ENCODE assay signal across 7 mouse cellular contexts in genomic region chr5:8996686-8997512, GRCm38 (mm10). TPM values are rescaled to one million over a fixed set of nuclear protein-coding genes. Genes with fewer than 3 reads are reported as not detected.
A peak's percentile ranks its signal among the peaks of the same experiment; 100 is the strongest.
DNase-seq lines count a peak whose midpoint lies in the region; ATAC-seq lines count a peak whose summit lies in the region.

Gene Crot, minus strand, starts transcription at chr5:8997324.

- H3K9ac ChIP-seq in embryonic facial prominence, embryonic 11.5 days (replicated peaks; ENCODE audit: low read length) = peak within 1 kb of the TSS; percentile 83
- H3K9ac ChIP-seq in limb, embryonic 11.5 days (ENCODE audit: low read length) = peak within 1 kb of the TSS; percentile 81
- H3K9ac ChIP-seq in midbrain, embryonic 14.5 days (replicated peaks; ENCODE audit: low read length) = peak within 1 kb of the TSS; percentile 81

- H3K4me3 ChIP-seq in embryonic facial prominence, embryonic 11.5 days (ENCODE audit: low read depth, low read length) = peak within 1 kb of the TSS; percentile 74
- peak within 1 kb of the TSS; percentile 63 for H3K4me3 ChIP-seq in limb, embryonic 11.5 days (ENCODE audit: low read depth, low read length)
- H3K4me3 ChIP-seq in midbrain, embryonic 14.5 days (replicated peaks; ENCODE audit: low read depth, low read length) = peak within 1 kb of the TSS; percentile 80

- WGBS in embryonic facial prominence, embryonic 11.5 days = under 1% methylated on average over 57 of the region's 57 CpGs
- under 1% methylated on average over 48 of the region's 57 CpGs for WGBS in limb, embryonic 11.5 days
- under 1% methylated on average over 57 of the region's 57 CpGs for WGBS in midbrain, embryonic 14.5 days

- peak; percentile 97 for DNase-seq in adrenal gland, postnatal 14 days
- peak; percentile 97 for DNase-seq in embryonic facial prominence, embryonic 11.5 days (ENCODE audit: low spot score)
- peak; percentile 100 for DNase-seq in heart, adult 11 months
- DNase-seq in kidney, adult 18-20 months = peak; percentile 93
- peak; percentile 97 for DNase-seq in limb, embryonic 11.5 days (ENCODE audit: low spot score)
- peak; percentile 97 for DNase-seq in midbrain, embryonic 14.5 days
- DNase-seq in spleen, adult 18-20 months = peak; percentile 87 to 93

- peak within 1 kb of the TSS; percentile 78 for H3K27ac ChIP-seq in embryonic facial prominence, embryonic 11.5 days (replicated peaks; ENCODE audit: low read depth, low read length)
- peak within 1 kb of the TSS; percentile 72 for H3K27ac ChIP-seq in limb, embryonic 11.5 days (replicated peaks; ENCODE audit: low read depth, low read length)
- H3K27ac ChIP-seq in midbrain, embryonic 14.5 days (replicated peaks; ENCODE audit: low read depth, low read length) = peak within 1 kb of the TSS; percentile 88

- peak within 1 kb of the TSS; percentile 58 for H3K4me2 ChIP-seq in embryonic facial prominence, embryonic 11.5 days (ENCODE audit: low read depth, low read length)
- peak within 1 kb of the TSS; percentile 64 for H3K4me2 ChIP-seq in limb, embryonic 11.5 days (ENCODE audit: low read depth, severe bottlenecking)
- H3K4me2 ChIP-seq in midbrain, embryonic 14.5 days (ENCODE audit: low read length) = peak within 1 kb of the TSS; percentile 79

- H3K9me3 ChIP-seq in embryonic facial prominence, embryonic 11.5 days (replicated peaks; ENCODE audit: control insufficient read depth, low read length) = no peaks in the 10 kb centered on the region
- H3K9me3 ChIP-seq in limb, embryonic 11.5 days (ENCODE audit: control insufficient read depth, low read length) = no peaks in the 10 kb centered on the region
- no peaks in the 10 kb centered on the region for H3K9me3 ChIP-seq in midbrain, embryonic 14.5 days (ENCODE audit: control insufficient read depth, low read length)

- no peaks in the 10 kb centered on the region for H3K4me1 ChIP-seq in embryonic facial prominence, embryonic 11.5 days (ENCODE audit: control insufficient read depth, insufficient read depth, low read length)
- peaks cover 4% of the 10 kb centered on the region; the same call in 1 of the 2 replicates for H3K4me1 ChIP-seq in limb, embryonic 11.5 days (ENCODE audit: control insufficient read depth, insufficient read depth, low read length)
- H3K4me1 ChIP-seq in midbrain, embryonic 14.5 days (ENCODE audit: control insufficient read depth, insufficient read depth, low read length) = peaks cover 14% of the 10 kb centered on the region; the same call in 1 of the 2 replicates

- peak; percentile 100 for ATAC-seq in embryonic facial prominence, embryonic 11.5 days (replicated peaks; ENCODE audit: insufficient number of reproducible peaks, low FRiP score, low TSS enrichment, low read depth)
- ATAC-seq in limb, embryonic 11.5 days (ENCODE audit: insufficient number of reproducible peaks, low FRiP score, low TSS enrichment, low read depth) = peak; percentile 100
- ATAC-seq in midbrain, embryonic 14.5 days (ENCODE audit: low FRiP score, low TSS enrichment) = peak; percentile 99

- no peaks in the 10 kb centered on the region for H3K36me3 ChIP-seq in embryonic facial prominence, embryonic 11.5 days (replicated peaks; ENCODE audit: control insufficient read depth, insufficient read depth, low read depth, low read length)
- no peaks in the 10 kb centered on the region; the same call in 1 of the 2 replicates for H3K36me3 ChIP-seq in limb, embryonic 11.5 days (ENCODE audit: control insufficient read depth, insufficient read depth, low read length)
- no peaks in the 10 kb centered on the region for H3K36me3 ChIP-seq in midbrain, embryonic 14.5 days (ENCODE audit: control insufficient read depth, insufficient read depth, low read length)

- no peaks in the 10 kb centered on the region for H3K27me3 ChIP-seq in embryonic facial prominence, embryonic 11.5 days (ENCODE audit: control insufficient read depth, insufficient read depth, low read length)
- no peaks in the 10 kb centered on the region for H3K27me3 ChIP-seq in limb, embryonic 11.5 days (ENCODE audit: control insufficient read depth, insufficient read depth, low read length)
- no peaks in the 10 kb centered on the region for H3K27me3 ChIP-seq in midbrain, embryonic 14.5 days (ENCODE audit: control insufficient read depth, insufficient read depth, low read length)

RNA-seq across cellular contexts. Expression of gene Crot, which starts in this region (rescaled TPM):
- 32.8 and 78.7 TPM in 2 replicates for total RNA-seq in adrenal gland, postnatal 14 days (2021)
- polyA plus RNA-seq in embryonic facial prominence, embryonic 11.5 days (2014; fragmentation: Nextera tagmentation; extraction: Ambion mirVana) = 50.1 and 51.8 TPM in 2 replicates
- polyA plus RNA-seq in limb, embryonic 11.5 days (2014; fragmentation: Nextera tagmentation; extraction: Ambion mirVana) = 46.0 and 49.0 TPM in 2 replicates
- 14.2 and 21.1 TPM in 2 replicates for polyA plus RNA-seq in midbrain, embryonic 14.5 days (2014; fragmentation: Nextera tagmentation; extraction: Ambion mirVana)

Comparison
In these comparisons a context has a peak if more than half of its experiments do, and no peak if none do; other contexts are left out.
1. Peak in every context shown above with its lines: DNase-seq, ATAC-seq, H3K4me3 ChIP-seq and H3K27ac ChIP-seq.